Mouse (Mus musculus): ENCODE measurements at regions not wholly inside any gene's neighbourhood (a gene's known extent, or its start where the extent isn't known, plus 50 kb on each side); places are given as distances from the start of the nearest gene placed in this dataset.

GRCm38 (mm10) chr13:69373101-69373815, 160.3 kb upstream of the Nsun2 start:
- no peak for TF ChIP-seq POLR2A (IDR thresholded peaks at IDR 0.05; ENCODE audit: extremely low read depth, insufficient read depth, low read length)
- no peak for TF ChIP-seq CTCF (IDR thresholded peaks at IDR 0.05; ENCODE audit: extremely low read depth, insufficient read depth, low read length)
- H3K27ac ChIP-seq (ENCODE audit: insufficient read depth, low read length): no peak overlapping the region
- H3K4me3 ChIP-seq (ENCODE audit: insufficient read depth, low read length): no peak overlapping the region
- 0 out of 2 replicates have a peak, but pooled peaks cover 1% of the 10 kb centered on the region for H3K4me1 ChIP-seq (ENCODE audit: control insufficient read depth, insufficient read depth, low read length)

- no peak for TF ChIP-seq CTCF (IDR thresholded peaks at IDR 0.05; ENCODE audit: extremely low read depth, insufficient read depth, low read length)
- TF ChIP-seq POLR2A (IDR thresholded peaks at IDR 0.05; ENCODE audit: extremely low read depth, insufficient read depth, low read length): no peak
- Histone ChIP-seq H3K27ac (ENCODE audit: insufficient read depth, low read length) (no peak overlapping the region), H3K4me1 (ENCODE audit: control insufficient read depth, insufficient read depth, low read length) (0 out of 2 replicates have a peak, but pooled peaks cover 1% of the 10 kb centered on the region), H3K4me3 (ENCODE audit: insufficient read depth, low read length) (no peak overlapping the region)
These were observed 159.8 kb upstream of the Nsun2 start for GRCm38 (mm10) chr13:69373816-69374142.

DNA sequence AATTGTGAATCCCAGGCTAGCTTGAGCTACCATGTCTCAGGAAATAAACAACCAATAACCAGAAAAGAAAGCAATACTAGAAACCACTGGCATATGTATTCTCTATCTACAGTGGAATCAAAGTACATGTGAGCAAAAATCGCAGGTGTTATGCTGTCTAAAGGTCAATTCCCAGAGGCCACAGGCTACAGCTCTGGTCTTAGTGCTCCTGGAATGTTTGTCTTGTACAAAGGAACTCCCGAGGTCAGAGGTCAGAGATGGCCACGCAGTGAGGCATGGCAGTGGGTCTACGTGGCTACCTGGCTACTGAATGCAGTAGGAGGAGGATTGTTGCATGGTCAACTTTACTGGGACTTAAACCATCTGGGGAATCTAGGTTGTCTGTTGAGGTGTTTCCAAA, 153.1 kb upstream of the Nsun2 start:
- H3K4me3 ChIP-seq (ENCODE audit: insufficient read depth, low read length): no peak overlapping the region
- H3K4me1 ChIP-seq (ENCODE audit: control insufficient read depth, insufficient read depth, low read length): no peaks in the 10 kb centered on the region
- H3K27ac ChIP-seq (ENCODE audit: insufficient read depth, low read length): no peak overlapping the region
- TF ChIP-seq CTCF (IDR thresholded peaks at IDR 0.05; ENCODE audit: extremely low read depth, insufficient read depth, low read length) (no peak), POLR2A (IDR thresholded peaks at IDR 0.05; ENCODE audit: extremely low read depth, insufficient read depth, low read length) (no peak)

DNA sequence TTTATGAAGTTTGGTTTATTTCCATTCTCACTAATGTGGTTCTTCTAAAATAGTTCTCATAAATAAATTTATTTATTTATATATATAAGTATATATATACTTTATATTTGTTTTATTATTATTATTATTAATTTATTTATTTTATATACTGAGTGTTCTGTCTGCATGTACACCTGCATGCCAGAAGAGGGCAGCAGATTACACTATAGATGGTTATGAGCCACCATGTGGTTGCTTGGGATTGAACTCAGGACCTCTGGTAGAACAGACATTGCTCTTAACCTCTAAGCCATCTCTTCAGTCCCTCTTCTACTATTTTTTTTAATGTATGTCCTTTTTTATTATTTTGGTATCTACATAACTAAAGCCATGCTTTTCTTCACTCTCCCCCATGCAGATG, 148.8 kb upstream of the Nsun2 start:
- no peak overlapping the region for H3K4me3 ChIP-seq (ENCODE audit: insufficient read depth, low read length)
- H3K27ac ChIP-seq (ENCODE audit: insufficient read depth, low read length): no peak overlapping the region
- no peak for TF ChIP-seq CTCF (IDR thresholded peaks at IDR 0.05; ENCODE audit: extremely low read depth, insufficient read depth, low read length)
- TF ChIP-seq POLR2A (IDR thresholded peaks at IDR 0.05; ENCODE audit: extremely low read depth, insufficient read depth, low read length): no peak
- no peaks in the 10 kb centered on the region; the same call in 1 of the 2 replicates for H3K4me1 ChIP-seq (ENCODE audit: control insufficient read depth, insufficient read depth, low read length)

- H3K27ac ChIP-seq (ENCODE audit: insufficient read depth, low read length): no peak overlapping the region
- TF ChIP-seq CTCF (IDR thresholded peaks at IDR 0.05; ENCODE audit: extremely low read depth, insufficient read depth, low read length): no peak
- no peaks in the 10 kb centered on the region for H3K4me1 ChIP-seq (ENCODE audit: control insufficient read depth, insufficient read depth, low read length)
- H3K4me3 ChIP-seq (ENCODE audit: insufficient read depth, low read length): no peak overlapping the region
These were observed 140.4 kb upstream of the Nsun2 start for GRCm38 (mm10) chr13:69392917-69393827.

DNA sequence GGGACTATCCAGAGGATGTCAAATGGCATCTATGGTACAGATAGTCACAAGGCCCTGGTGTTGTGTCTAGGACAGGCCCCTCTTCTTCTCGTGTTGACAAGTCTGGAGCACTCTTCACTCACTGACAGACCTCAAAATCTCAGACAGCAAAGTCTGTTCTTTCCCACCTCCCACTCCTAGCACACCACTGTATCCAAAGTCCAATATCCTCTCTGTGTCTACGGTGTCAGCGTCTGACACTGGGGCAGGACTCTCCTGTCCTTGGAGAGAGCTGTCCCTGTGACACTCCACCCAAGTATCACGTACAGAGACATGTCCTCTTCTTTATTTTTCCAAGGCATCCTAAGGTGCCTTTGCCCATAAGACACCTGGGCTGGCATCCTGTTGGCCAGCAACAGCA, 139.0 kb upstream of the Nsun2 start:
- Histone ChIP-seq H3K4me3 (ENCODE audit: insufficient read depth, low read length) (no peak overlapping the region), H3K27ac (ENCODE audit: insufficient read depth, low read length) (no peak overlapping the region), H3K4me1 (ENCODE audit: control insufficient read depth, insufficient read depth, low read length) (no peaks in the 10 kb centered on the region)
- TF ChIP-seq CTCF (IDR thresholded peaks at IDR 0.05; ENCODE audit: extremely low read depth, insufficient read depth, low read length) (no peak), POLR2A (IDR thresholded peaks at IDR 0.05; ENCODE audit: extremely low read depth, insufficient read depth, low read length) (no peak)

- Histone ChIP-seq H3K4me3 (ENCODE audit: insufficient read depth, low read length) (no peak overlapping the region), H3K27ac (ENCODE audit: insufficient read depth, low read length) (no peak overlapping the region), H3K4me1 (ENCODE audit: control insufficient read depth, insufficient read depth, low read length) (peaks cover 3% of the 10 kb centered on the region; the same call in 1 of the 2 replicates)
- TF ChIP-seq POLR2A (IDR thresholded peaks at IDR 0.05; ENCODE audit: extremely low read depth, insufficient read depth, low read length): no peak
- TF ChIP-seq CTCF (IDR thresholded peaks at IDR 0.05; ENCODE audit: extremely low read depth, insufficient read depth, low read length): no peak
These were observed 123.2 kb upstream of the Nsun2 start for GRCm38 (mm10) chr13:69410359-69410758.

DNA sequence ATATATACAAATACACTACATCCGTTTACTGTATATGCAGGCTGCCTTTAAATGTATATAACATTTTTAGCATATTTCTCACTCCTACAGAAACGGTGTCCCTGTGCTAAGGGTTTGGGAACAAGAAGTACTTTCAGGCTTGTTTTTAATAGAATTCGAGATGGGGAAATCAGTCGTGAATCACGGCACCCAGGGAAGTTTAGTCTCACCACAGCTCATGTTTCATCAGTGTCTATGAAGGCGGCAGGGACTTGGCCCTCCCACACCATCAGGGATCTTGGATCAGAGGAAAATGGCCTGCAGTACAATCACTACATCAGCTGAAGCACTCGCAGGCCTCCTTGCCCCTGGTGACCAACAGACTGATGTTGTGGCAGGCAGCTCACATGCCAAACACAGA, 118.7 kb upstream of the Nsun2 start:
- no peak for TF ChIP-seq POLR2A (IDR thresholded peaks at IDR 0.05; ENCODE audit: extremely low read depth, insufficient read depth, low read length)
- TF ChIP-seq CTCF (IDR thresholded peaks at IDR 0.05; ENCODE audit: extremely low read depth, insufficient read depth, low read length): no peak
- Histone ChIP-seq H3K4me1 (ENCODE audit: control insufficient read depth, insufficient read depth, low read length) (peaks cover 4% of the 10 kb centered on the region; the same call in 1 of the 2 replicates), H3K4me3 (ENCODE audit: insufficient read depth, low read length) (no peak overlapping the region), H3K27ac (ENCODE audit: insufficient read depth, low read length) (no peak overlapping the region)

- Histone ChIP-seq H3K4me3 (ENCODE audit: insufficient read depth, low read length) (no peak overlapping the region), H3K27ac (ENCODE audit: insufficient read depth, low read length) (no peak overlapping the region), H3K4me1 (ENCODE audit: control insufficient read depth, insufficient read depth, low read length) (peaks cover 4% of the 10 kb centered on the region; the same call in 1 of the 2 replicates)
- TF ChIP-seq POLR2A (IDR thresholded peaks at IDR 0.05; ENCODE audit: extremely low read depth, insufficient read depth, low read length): no peak
- TF ChIP-seq CTCF (IDR thresholded peaks at IDR 0.05; ENCODE audit: extremely low read depth, insufficient read depth, low read length): no peak
These were observed 116.8 kb upstream of the Nsun2 start for GRCm38 (mm10) chr13:69416726-69417125.
